Mouse (Mus musculus) spleen, postnatal 4 days (tissue): ENCODE measurements at regions not wholly inside any gene's neighbourhood (a gene's known extent, or its start where the extent isn't known, plus 50 kb on each side); places are given as distances from the start of the nearest gene placed in this dataset.
"Not testable (repeated sequence)": the region's sequence is repeated elsewhere in the genome, so short reads cannot be mapped to it uniquely, and the experiment has no call there.

Source experiments
- DNase-seq, 2 experiments: peaks; one replicate each; pipeline ENCODE4 v3.0.0; 2022; ENCODE audit warnings: low spot score in 2 of 2

GRCm38 (mm10) chr12:115298041-115298440 is 749.5 kb upstream of the Zfp386 start:
- DNase-seq, result not testable (repeated sequence)

GRCm38 (mm10) chr12:115311956-115312355 is 735.6 kb upstream of the Zfp386 start:
- no peak for DNase-seq

GRCm38 (mm10) chr12:115312604-115313003 is 734.9 kb upstream of the Zfp386 start:
- DNase-seq, result not testable (repeated sequence)

GRCm38 (mm10) chr12:115320641-115321040 is 726.9 kb upstream of the Zfp386 start:
- DNase-seq, result peak; percentile 17 to 63

- no peak for DNase-seq
Measured at GRCm38 (mm10) chr12:115328439-115328838, 719.1 kb upstream of the Zfp386 start.

GRCm38 (mm10) chr12:115334770-115335169 is 712.8 kb upstream of the Zfp386 start:
- DNase-seq, result not testable (repeated sequence)

GRCm38 (mm10) chr12:115336594-115336993 is 710.9 kb upstream of the Zfp386 start:
- peak in 1 of 2 experiments; percentile 55 for DNase-seq

GRCm38 (mm10) chr12:115346112-115346511 is 701.4 kb upstream of the Zfp386 start:
- DNase-seq, result not testable (repeated sequence)

- not testable (repeated sequence) for DNase-seq
Measured at GRCm38 (mm10) chr12:115359050-115359449, 688.5 kb upstream of the Zfp386 start.

- not testable (repeated sequence) for DNase-seq
Measured at GRCm38 (mm10) chr12:115365628-115366027, 681.9 kb upstream of the Zfp386 start.

- peak in 1 of 2 experiments; percentile 14 for DNase-seq
Measured at GRCm38 (mm10) chr12:115371784-115372183, 675.7 kb upstream of the Zfp386 start.

GRCm38 (mm10) chr12:115373056-115373455 is 674.5 kb upstream of the Zfp386 start:
- DNase-seq, result not testable (repeated sequence)

- DNase-seq, result not testable (repeated sequence)
Measured at GRCm38 (mm10) chr12:115386479-115386878, 661.0 kb upstream of the Zfp386 start.

GRCm38 (mm10) chr12:115404116-115404515 is 643.4 kb upstream of the Zfp386 start:
- no peak for DNase-seq

GRCm38 (mm10) chr12:115404657-115405056 is 642.9 kb upstream of the Zfp386 start:
- no peak for DNase-seq

GRCm38 (mm10) chr12:115446247-115446646 is 601.3 kb upstream of the Zfp386 start:
- not testable (repeated sequence) for DNase-seq

GRCm38 (mm10) chr12:115452626-115453025 is 594.9 kb upstream of the Zfp386 start:
- not testable (repeated sequence) for DNase-seq

GRCm38 (mm10) chr12:115464777-115465176 is 582.7 kb upstream of the Zfp386 start:
- DNase-seq, result not testable (repeated sequence)

GRCm38 (mm10) chr12:115468015-115468414 is 579.5 kb upstream of the Zfp386 start:
- not testable (repeated sequence) for DNase-seq

- DNase-seq, result not testable (repeated sequence)
Measured at GRCm38 (mm10) chr12:115468569-115468968, 579.0 kb upstream of the Zfp386 start.

- DNase-seq, result no peak
Measured at GRCm38 (mm10) chr12:115498865-115499264, 548.7 kb upstream of the Zfp386 start.

GRCm38 (mm10) chr12:115507285-115507684 is 540.2 kb upstream of the Zfp386 start:
- not testable (repeated sequence) for DNase-seq

- not testable (repeated sequence) for DNase-seq
Measured at GRCm38 (mm10) chr12:115508615-115509342, 538.7 kb upstream of the Zfp386 start.
